Mouse (Mus musculus) testis, adult 2 months (tissue): ENCODE measurements at regions not wholly inside any gene's neighbourhood (a gene's known extent, or its start where the extent isn't known, plus 50 kb on each side); places are given as distances from the start of the nearest gene placed in this dataset.

Experiments used
- CTCF ChIP-seq: fragments of 200-500 bp; IDR thresholded peaks from 2 replicates; pipeline ENCODE4 v1.5.1; 2012; ENCODE audit warnings: low read depth, mild to moderate bottlenecking, inconsistent platforms, low read length, moderate library complexity; ENCODE audit not compliant: control insufficient read depth, insufficient read depth, insufficient replicate concordance
- POLR2A ChIP-seq: fragments of 200-500 bp; IDR thresholded peaks from 2 replicates; pipeline ENCODE4 v1.6.1; 2012; ENCODE audit warnings: low read depth, mild to moderate bottlenecking, inconsistent platforms, low read length, moderate library complexity; ENCODE audit not compliant: control insufficient read depth

DNA sequence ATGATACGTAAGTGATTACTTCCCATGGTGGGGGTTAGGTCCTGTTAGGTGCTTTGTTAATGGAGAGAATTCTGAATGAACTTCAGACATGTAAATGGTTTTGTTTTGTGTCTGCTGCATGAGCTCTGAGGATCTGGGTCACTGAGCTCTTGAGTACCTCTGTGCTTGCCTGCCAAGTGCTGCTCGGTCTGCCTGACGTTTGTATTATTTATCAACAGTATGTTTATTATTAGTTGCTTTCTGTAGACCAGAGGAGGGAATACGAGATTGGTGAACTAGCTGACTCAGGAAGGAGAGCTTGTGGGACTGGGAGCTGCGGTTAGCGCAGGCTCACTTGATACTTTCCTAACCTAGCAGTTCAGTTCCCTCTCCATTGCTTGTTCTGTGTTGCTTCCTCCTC is 76.5 kb upstream of the Serp2 start:
- TF ChIP-seq CTCF (no peak), POLR2A (no peak)
